Mouse (Mus musculus): ENCODE results near the gene Nyap1. TPM values are rescaled to one million over a fixed set of nuclear protein-coding genes. Genes with fewer than 3 reads are reported as not detected.

Gene Nyap1
- polyA plus RNA-seq, 3 experiments from 2014 or later: 0.12 to 0.20 TPM; not detected in 1

GRCm38 (mm10) chr5:137744197-137744596 is 2.8 kb upstream of the Nyap1 start:
- no peak for ATAC-seq

DNA sequence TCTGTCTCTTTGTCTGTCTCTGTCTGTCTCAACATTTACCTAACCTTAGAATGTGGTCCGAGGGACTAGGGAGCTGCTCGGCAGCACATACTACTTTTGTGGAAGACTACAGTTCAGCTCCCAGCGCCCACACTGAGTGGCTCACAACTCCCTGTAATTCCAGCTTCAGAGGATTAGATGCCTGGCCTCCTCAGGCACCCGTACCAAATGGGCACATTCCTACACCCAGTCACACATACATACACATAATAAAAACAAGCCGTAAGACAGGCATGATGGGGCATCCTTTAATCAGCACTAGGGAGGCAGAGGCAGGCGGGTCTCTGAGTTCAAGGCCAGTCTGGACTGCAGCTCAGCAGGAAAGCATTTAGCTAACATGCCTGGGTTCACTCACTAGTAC is 1.4 kb upstream of the Nyap1 start:
- no peak for ATAC-seq

GRCm38 (mm10) chr5:137742048-137742447 is 641 bp upstream of the Nyap1 start:
- ATAC-seq: no peak

- no peak for ATAC-seq
These were observed 901 bp downstream of the Nyap1 start for GRCm38 (mm10) chr5:137740506-137740905.

DNA sequence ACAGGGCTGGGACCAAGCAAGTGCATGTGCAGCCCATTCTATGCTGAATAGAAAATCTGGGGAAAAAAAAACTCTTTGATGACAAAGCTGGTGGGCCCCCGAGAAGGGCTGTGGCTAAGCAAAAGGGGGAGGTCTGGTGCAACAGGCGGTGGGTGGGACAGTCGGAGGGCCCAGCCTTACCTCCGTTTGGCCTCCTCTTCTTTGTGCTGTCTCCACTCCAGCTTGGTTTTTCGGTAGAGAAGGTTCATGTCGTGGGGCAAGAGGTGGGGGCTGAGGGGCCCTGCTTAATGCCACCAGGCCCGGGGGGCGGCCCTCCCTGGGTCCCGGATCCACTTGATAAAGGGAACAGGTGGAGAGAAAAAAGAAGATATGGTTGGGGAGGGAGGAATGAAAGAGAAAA is 1.9 kb downstream of the Nyap1 start:
- no peak for ATAC-seq

GRCm38 (mm10) chr5:137738516-137738915 is 2.9 kb downstream of the Nyap1 start:
- ATAC-seq: no peak

DNA sequence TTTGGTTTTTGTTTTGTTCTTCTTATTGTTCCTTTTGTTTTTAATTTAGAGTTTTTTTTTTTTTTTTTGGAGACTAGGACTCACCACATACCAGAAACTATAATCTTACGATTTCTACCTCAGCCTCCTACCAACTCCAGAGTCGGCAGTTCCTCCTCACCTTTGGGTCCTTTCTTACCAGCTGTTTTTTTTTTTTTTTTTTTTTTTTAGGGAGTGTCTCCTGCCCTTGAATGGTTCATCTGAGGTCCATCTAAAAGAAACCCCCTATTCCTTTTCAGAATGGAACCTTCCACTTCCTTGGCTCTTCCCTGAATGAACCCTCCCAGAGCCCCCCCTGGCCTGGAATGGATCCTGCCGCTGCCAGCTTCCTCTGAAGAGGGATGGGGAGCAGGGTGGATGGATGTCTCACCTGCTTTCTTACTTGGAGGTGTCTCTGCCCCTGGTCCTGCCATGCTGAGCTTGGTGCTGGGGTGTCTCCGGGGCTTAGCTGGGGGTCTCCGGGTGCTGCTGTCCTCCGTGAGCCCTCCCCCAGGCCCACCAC is 3.9 kb downstream of the Nyap1 start:
- no peak for ATAC-seq

DNA sequence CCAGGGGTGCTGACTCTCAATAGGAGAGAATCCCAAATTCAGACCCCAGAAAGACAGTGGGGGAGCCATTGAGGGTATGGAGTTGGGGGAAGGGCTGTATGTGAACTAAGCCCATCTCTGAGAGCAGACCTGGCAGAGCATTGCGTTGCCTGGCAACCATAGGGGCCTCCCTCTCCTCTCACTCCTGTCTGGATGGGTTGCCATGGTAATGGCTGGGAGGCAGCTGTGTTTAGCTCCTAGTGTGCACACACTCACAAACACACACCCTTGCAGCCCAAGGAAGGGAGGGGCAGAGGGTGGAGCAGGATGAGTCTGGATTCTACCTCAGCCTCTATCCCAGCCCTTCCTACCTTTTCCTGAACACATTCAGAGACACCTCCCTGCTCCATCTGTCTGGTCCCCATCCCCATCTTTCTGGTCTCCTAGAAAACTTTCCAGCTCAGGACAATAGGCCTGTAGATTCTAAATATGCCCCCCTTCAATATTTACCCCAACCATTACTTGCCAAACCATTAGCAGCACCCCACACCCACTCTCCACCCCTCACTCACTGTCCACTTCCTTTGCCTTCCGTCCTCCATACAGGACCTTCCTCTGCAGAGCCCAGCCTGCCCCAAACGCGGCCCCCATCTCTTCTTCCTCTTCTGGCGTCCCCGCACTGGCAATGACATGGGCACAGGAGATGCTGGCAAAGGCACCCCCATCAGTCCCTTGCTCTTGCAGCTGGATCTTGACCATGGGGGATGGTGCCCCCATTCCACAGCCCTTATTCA is 6.9 kb downstream of the Nyap1 start:
- no peak for ATAC-seq

DNA sequence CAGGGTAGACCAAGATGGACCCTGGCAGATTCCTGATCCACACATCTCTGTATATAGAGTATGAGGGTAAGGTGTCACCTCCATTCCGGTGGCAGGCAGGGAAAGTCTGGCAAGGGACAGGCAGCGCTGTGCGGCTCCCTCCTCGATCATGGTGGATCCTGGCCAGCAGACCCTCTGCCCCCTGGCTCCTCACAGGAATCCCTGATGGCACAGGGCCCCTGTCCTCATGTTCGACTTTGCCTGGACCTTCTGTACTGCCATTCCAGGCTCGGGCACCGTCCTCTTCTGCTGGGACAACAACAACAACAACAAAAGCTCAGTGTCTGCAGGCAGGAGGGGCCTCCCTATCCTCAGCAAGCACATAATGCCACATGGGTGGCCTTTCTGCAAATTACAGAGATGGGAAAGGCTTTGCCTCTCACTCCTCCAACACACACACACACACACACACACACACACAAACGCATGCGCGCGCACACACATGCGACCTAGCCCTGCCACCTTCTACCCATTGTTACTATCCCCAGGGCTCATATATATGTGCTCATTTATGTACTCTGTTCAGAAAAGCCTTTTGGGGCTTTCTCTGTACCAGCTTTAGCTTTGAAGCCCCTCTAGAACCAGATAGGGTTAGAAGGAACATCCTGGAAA is 7.6 kb downstream of the Nyap1 start:
- ATAC-seq: no peak

GRCm38 (mm10) chr5:137726767-137727166 is 14.6 kb downstream of the Nyap1 start:
- ATAC-seq: no peak

DNA sequence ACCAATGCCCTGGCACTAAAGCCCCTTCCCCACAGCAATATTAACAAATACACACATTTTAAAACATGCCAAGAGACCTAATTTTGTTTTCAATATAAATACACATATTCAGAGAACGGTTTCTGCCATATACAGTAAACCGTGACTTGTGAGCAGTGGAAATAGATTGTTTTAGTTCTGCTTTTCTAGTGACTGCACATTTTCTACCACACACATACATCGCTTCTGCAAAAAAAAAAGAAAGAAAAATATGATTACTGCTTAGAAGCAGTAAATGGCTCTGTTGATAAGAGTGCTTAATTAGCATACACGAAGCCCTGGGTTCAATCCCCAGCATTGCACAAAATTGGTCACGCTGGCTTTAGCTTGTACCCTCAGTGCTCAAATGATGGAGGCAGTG is 17.6 kb downstream of the Nyap1 start:
- ATAC-seq: no peak

GRCm38 (mm10) chr5:137720558-137721164 is 20.7 kb downstream of the Nyap1 start:
- ATAC-seq: peak; percentile 49

- ATAC-seq: no peak
These were observed 22.3 kb downstream of the Nyap1 start for GRCm38 (mm10) chr5:137719088-137719487.

GRCm38 (mm10) chr5:137718020-137718790 is 23.2 kb downstream of the Nyap1 start:
- peak; percentile 91 for ATAC-seq

DNA sequence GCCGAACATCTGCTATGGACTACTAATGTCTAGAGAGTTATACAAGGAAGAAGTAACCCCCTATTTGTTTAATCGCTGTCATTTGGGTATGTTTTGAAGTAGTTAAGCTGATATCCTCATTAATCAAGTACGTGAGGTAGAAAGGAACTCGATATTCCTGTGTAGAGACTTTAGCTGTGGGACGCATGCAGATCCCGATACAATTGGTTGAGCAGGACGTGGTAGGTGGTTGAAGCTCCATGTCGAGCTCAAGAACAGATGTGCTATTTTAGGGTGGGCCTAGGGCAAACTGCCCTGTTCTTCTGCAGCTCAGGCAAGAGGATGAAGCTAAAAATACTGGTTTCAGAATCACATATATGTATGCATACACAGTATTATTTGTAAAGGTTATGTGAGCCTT is 25.7 kb downstream of the Nyap1 start:
- no peak for ATAC-seq

- no peak for ATAC-seq
These were observed 28.0 kb downstream of the Nyap1 start for GRCm38 (mm10) chr5:137713454-137713853.

- ATAC-seq: peak; percentile 78
These were observed 34.3 kb downstream of the Nyap1 start for GRCm38 (mm10) chr5:137706913-137707633.

- peak; percentile 58 for ATAC-seq
These were observed 36.2 kb downstream of the Nyap1 start for GRCm38 (mm10) chr5:137705242-137705641.

DNA sequence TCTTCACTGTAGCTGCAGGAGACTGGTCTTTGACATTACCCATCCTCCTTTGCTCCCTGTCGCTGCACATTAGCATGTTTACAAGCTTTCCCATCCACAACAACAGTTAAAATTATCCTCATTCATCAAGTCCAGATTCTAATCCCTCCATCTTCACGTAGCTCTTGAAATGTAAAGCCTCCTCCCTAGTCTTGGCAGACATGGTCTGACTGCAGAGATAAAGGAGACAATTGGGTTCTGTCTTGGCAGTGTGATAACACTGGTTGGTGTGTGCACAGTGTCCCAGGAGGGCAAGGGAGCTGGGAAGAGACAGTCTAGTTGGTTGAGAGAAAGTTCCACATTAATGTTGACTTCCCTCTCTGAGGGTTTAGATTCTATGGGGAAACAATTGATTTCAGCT is 41.6 kb downstream of the Nyap1 start:
- no peak for ATAC-seq

DNA sequence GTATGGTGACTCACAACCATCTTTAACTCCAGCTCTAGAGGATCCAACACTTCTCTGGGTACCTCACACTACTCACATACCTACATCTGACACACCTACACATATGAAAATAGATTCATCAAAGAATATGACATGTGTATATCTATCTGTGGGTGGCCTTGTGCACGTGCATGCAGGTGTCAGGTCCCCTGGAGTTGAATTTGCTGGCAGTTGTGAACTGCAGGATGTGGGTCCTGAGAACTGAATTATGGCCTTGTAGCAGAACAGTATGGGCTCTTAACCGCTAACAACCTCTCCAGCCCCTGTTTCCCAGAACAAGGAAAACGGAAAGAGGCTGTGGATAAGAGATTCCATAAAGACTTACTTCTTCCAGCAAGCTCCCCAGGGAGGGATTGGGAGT is 42.3 kb downstream of the Nyap1 start:
- ATAC-seq: no peak

DNA sequence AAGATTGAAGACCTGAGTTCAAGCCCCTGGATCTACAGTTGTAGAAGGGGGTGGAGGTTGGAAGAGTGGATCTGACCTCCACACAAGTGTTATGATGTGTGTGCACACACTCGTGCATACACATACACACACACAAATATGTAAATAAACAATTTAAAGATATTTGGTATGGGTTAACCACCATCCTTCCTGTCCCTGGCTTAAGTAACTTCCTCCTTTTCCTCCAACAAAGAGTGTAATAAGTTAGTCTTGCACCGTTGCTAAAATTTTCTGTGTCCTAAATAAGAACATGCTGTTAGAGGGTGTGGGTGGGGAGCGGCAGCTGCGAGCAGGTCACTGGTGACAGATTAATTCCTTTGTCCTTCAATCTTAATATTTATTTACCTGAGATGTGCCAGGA is 45.5 kb downstream of the Nyap1 start:
- ATAC-seq: no peak

GRCm38 (mm10) chr5:137694796-137695195 is 46.6 kb downstream of the Nyap1 start:
- no peak for ATAC-seq

Data from inflammation-experienced regulatory T-cells, adult 6 months (primary cell).